Mouse (Mus musculus) MEL (cell line): Measurements from ENCODE around the gene Frem2.

Experiments
- CTCF ChIP-seq, 3 experiments: IDR thresholded peaks in 2 of 3; conservative IDR thresholded peaks in 1 of 3; 2 replicates each; pipeline ENCODE4 v1.5.1; 2011 to 2012; ENCODE audit warnings: low read length in 3 of 3, low read depth in 2 of 3, mild to moderate bottlenecking in 2 of 3, improper control_type of control experiment in 1 of 3, inconsistent platforms in 1 of 3, mixed read lengths in 1 of 3, moderate library complexity in 1 of 3; ENCODE audit not compliant: control insufficient read depth in 1 of 3, insufficient read depth in 1 of 3, poor library complexity in 1 of 3, severe bottlenecking in 1 of 3
- MXI1 ChIP-seq: IDR thresholded peaks from 2 replicates; pipeline ENCODE4 v1.6.1; 2011; ENCODE audit warnings: mild to moderate bottlenecking, low read depth, low read length, improper control_type of control experiment
- NELFE ChIP-seq: IDR thresholded peaks from 2 replicates; pipeline ENCODE4 v1.6.1; 2011; ENCODE audit warnings: low read depth, low read length, improper control_type of control experiment
- POLR2A ChIP-seq, 2 experiments: IDR thresholded peaks; 2 replicates each; pipeline ENCODE4 v1.6.1; 2011 to 2012; ENCODE audit warnings: low read length in 2 of 2, mild to moderate bottlenecking in 2 of 2, control low read depth in 1 of 2, improper control_type of control experiment in 1 of 2, low read depth in 1 of 2, moderate library complexity in 1 of 2; ENCODE audit not compliant: control insufficient read depth in 1 of 2, insufficient read depth in 1 of 2, poor library complexity in 1 of 2
- ZC3H11A ChIP-seq: IDR thresholded peaks from 2 replicates; pipeline ENCODE4 v1.6.1; 2012; ENCODE audit warnings: low read depth, mild to moderate bottlenecking, inconsistent platforms, low read length, improper control_type of control experiment

DNA sequence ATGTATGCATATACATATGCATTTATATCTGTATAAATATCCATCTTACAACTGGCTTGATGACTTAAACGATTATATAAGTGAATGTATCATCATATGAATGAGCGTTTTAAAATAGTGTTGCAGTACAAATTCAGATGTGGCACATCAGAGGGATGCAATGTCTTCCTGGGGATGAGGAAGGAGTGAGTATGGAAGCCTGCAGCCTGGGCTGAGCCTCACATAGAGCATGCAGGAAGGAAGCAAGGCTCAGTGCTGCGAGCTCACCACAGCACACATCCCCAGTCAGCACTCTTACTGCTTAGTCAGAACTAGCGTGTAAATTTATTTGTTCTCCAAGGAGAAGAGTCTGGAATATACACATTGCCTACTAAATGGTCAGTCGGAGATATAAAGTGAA, 27.2 kb downstream of the Frem2 start:
- TF ChIP-seq MXI1 (no peak), CTCF (IDR thresholded peaks at IDR 0.05 in 2 of 3, conservative IDR thresholded peaks at IDR 0.05 in 1 of 3; ENCODE audit: control insufficient read depth in 1 of 3, insufficient read depth in 1 of 3, low read depth in 2 of 3, low read length in 3 of 3, poor library complexity in 1 of 3, severe bottlenecking in 1 of 3) (no peak), NELFE (no peak), ZC3H11A (no peak), POLR2A (IDR thresholded peaks at IDR 0.05; ENCODE audit: control insufficient read depth in 1 of 2, insufficient read depth in 1 of 2, low read depth in 1 of 2, low read length in 2 of 2, poor library complexity in 1 of 2) (no peak)
